Mouse (Mus musculus) c-Kit-negative CD71-positive TER-119-positive erythroid progenitor cells, embryonic 14.5 days (primary cell): ENCODE results near the gene Tex101.
"Not testable (repeated sequence)": the region's sequence is repeated elsewhere in the genome, so short reads cannot be mapped to it uniquely, and the experiment has no call there.

ENCODE experiments used
- DNase-seq: peaks from one replicate; pipeline ENCODE4 v3.0.0-alpha.2; 2013; ENCODE audit warnings: low read depth, low spot score

Tex101 gene

GRCm38 (mm10) chr7:24676575-24676974 lies at the start of gene Tex101:
Tex101 (minus strand) TSS chr7:24676675.
- DNase-seq: no peak

- no peak for DNase-seq
Observed at GRCm38 (mm10) chr7:24715039-24715438, 38.6 kb upstream of the Tex101 start.

- DNase-seq: no peak
Observed at GRCm38 (mm10) chr7:24708832-24709292, 32.4 kb upstream of the Tex101 start, which contains the start of gene BC049730. BC049730 (plus strand) TSS chr7:24709242.

- not testable (repeated sequence) for DNase-seq
Observed at GRCm38 (mm10) chr7:24702841-24703240, 26.4 kb upstream of the Tex101 start.

GRCm38 (mm10) chr7:24697891-24698290 lies 21.4 kb upstream of the Tex101 start:
- not testable (repeated sequence) for DNase-seq

GRCm38 (mm10) chr7:24692693-24693092 lies 16.2 kb upstream of the Tex101 start:
- not testable (repeated sequence) for DNase-seq

GRCm38 (mm10) chr7:24687519-24687918 lies 11.0 kb upstream of the Tex101 start:
- not testable (repeated sequence) for DNase-seq

- not testable (repeated sequence) for DNase-seq
Observed at GRCm38 (mm10) chr7:24684121-24684520, 7.6 kb upstream of the Tex101 start.

GRCm38 (mm10) chr7:24671944-24672439 lies 4.5 kb downstream of the Tex101 start:
- DNase-seq: no peak

GRCm38 (mm10) chr7:24664959-24665358 lies 11.5 kb downstream of the Tex101 start:
- no peak for DNase-seq

- no peak for DNase-seq
Observed at GRCm38 (mm10) chr7:24664301-24664700, 12.2 kb downstream of the Tex101 start.

GRCm38 (mm10) chr7:24662575-24662974 lies 13.9 kb downstream of the Tex101 start:
- peak; percentile 43 for DNase-seq

GRCm38 (mm10) chr7:24661118-24661904 lies 15.2 kb downstream of the Tex101 start:
- no peak for DNase-seq

GRCm38 (mm10) chr7:24659737-24660357 lies 16.6 kb downstream of the Tex101 start:
- DNase-seq: no peak

GRCm38 (mm10) chr7:24653681-24654080 lies 22.8 kb downstream of the Tex101 start:
- peak; percentile 27 for DNase-seq

- no peak for DNase-seq
Observed at GRCm38 (mm10) chr7:24646486-24646885, 30.0 kb downstream of the Tex101 start.

GRCm38 (mm10) chr7:24644996-24645395 lies 31.5 kb downstream of the Tex101 start:
- no peak for DNase-seq

- DNase-seq: no peak
Observed at GRCm38 (mm10) chr7:24644492-24644891, 32.0 kb downstream of the Tex101 start.

GRCm38 (mm10) chr7:24642491-24642890 lies 34.0 kb downstream of the Tex101 start:
- DNase-seq: no peak

GRCm38 (mm10) chr7:24640450-24640849 lies 36.0 kb downstream of the Tex101 start:
- no peak for DNase-seq

GRCm38 (mm10) chr7:24638026-24638856 lies 38.2 kb downstream of the Tex101 start:
- no peak for DNase-seq

GRCm38 (mm10) chr7:24637046-24637445 lies 39.4 kb downstream of the Tex101 start:
- DNase-seq: no peak
